Mouse (Mus musculus): Measurements from ENCODE around the gene Nxf1.
"Not testable (repeated sequence)": the region's sequence is repeated elsewhere in the genome, so short reads cannot be mapped to it uniquely, and the experiment has no call there.

The Nxf1 gene

DNA sequence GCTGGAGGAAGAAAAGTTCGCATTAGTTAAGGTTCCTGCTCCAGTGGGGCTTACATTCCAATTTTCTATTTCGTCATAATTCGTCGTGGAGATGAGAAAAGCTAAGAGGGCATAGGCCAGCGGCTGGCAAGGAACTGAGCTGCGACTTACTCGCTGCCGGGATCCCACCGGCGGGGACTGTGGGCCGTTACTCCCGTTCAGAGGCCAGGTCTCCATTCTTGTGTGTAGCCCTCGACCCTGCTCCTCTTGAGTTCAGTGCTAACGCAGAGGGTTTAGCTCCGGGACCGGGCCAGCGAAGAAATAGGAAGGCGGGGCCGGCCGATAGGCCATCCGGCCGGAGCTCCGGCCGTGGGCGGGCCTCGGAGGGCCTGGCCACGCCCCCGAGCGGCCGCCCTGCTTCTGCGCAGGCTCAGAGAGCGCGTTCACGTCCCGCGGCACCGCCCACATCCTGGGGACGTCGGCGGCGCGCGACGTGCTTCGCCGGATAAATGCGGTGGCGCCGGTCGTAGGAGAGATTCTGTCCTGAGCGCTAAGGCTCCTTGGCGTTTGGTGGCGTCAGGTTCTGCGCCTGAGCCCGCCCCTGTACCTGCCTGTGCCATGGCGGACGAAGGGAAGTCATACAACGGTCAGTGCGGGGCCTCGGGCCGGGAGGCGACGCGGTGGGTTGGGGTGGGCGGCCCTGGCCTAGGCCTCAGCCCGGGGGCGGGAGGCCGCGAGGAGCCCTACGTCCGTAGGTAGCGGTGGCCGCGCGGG, at the start of gene Nxf1:
Nxf1 (plus strand) TSS at position 439 of the 753 bp plus-strand sequence.
- peak; percentile 95 for DNase-seq

DNA sequence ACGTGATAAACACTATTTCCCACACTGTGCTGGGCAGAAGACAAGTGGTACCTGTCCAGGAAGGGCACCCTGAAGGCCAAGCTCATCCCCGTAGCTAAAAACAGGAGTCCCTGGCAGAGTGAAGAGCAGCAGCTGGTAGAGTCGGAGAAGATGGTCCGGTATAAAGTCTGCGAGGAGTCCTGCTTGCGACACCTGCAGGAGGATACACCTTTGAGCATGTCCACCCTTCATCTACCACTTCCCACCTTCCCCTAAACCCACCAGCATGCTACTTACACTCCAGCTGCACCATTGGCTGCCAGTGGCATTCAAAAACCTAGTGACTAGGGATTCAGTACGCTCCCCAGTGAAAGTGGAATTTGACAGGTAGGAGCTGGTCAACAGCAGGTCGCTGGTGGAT, 47.9 kb upstream of the Nxf1 start:
- no peak for DNase-seq

DNA sequence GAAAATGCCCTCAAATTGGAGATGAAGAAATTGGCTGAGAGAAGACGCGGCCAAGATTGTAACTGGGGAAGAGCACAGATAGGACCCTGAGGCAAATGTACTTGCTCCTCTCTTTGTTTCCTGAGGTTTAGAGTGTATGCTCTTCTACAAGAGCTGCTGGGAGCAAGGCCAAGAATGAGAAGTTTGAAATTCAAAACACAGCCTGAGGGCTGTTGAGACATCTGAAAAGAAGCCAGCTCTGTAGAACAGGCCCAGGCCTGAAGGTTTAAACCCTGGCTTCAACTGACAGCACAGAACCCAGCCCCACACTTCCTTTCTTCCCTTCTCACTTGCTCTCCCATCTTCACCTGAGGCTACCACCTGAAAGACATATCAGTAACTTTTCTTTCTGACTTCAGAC, 46.8 kb upstream of the Nxf1 start:
- DNase-seq, result no peak

DNA sequence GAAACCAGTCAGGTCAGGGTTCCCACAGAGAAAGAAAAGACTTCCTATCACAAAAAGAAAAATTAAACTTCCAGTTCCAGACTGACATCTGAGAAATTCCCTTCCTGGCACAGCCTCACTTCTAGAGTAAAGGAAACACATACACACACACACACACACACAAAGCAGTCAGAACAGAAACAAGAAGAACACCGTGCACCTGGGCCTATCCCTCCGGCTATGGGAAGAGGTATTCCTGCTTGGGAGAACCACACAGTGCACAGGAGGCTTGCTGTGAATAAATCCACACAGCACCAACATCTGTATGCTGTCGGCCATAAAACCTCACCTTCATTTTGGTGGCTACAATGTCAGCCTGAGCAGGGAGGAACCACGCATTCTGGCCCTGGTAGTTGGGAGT, 45.4 kb upstream of the Nxf1 start:
- no peak for DNase-seq

DNA sequence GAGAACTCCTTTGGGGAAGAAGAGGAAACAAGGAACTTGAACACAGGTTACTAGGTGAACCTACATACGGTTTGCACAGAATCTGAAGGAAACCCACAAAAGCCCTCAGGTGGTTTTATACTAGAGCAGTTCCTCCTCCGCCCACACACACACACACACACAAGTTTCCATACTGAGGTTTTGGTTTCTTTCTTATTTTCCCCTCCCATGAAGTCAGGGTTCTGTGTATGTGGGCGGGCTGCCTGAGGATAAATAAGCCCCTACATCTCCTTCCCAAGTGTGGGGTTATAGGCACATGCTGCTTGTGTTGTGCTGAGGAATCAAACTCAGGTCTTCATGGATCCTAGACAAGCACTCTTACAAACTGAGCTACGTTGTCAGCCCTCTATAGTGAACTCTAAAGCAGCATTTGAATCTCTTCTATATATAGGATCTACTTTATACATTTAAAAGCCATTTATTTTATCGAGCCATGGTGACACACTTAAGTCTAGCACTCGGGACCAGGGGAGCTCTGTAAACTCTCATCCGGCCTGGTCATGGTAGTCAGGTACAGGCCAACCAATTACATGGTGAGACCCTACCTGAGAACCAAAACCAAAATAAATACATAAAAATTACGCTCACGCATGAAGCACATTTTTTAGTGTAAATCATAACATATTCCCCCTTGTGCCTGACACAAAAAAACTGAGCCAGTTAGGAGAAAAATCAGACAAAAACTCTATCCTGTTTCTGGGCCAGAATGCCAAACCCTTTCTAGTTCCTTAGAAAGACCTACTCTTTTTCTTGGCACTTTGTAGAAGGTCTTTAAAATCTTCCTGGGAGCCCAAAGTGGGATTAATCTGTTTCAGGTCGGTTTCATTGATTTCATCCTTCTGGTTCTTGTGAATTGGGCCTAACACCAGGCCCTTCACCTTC, 44.7 kb upstream of the Nxf1 start:
- DNase-seq, result no peak

DNA sequence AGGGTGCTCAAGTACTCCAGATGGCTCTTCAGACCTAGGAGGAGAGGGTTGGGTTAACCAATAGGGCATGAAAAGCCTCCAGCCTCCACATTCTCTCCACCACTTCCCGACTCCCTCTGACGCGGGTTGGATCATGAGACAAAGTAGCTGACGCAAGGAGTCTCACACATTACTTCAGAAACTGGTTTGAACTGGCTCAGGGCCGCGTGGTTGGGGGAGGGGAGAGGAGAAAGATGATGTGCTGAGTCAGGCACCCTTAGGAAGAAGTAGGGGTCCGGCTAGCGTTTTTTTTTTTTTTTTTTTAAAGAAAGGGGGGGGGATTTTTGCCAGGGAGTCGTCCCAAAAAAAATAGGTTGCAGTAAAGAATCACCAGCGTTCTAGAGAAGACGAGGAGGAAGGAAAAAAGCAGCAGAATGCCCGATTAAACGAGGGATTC, 44.0 kb upstream of the Nxf1 start:
- peak; percentile 71 for DNase-seq

DNA sequence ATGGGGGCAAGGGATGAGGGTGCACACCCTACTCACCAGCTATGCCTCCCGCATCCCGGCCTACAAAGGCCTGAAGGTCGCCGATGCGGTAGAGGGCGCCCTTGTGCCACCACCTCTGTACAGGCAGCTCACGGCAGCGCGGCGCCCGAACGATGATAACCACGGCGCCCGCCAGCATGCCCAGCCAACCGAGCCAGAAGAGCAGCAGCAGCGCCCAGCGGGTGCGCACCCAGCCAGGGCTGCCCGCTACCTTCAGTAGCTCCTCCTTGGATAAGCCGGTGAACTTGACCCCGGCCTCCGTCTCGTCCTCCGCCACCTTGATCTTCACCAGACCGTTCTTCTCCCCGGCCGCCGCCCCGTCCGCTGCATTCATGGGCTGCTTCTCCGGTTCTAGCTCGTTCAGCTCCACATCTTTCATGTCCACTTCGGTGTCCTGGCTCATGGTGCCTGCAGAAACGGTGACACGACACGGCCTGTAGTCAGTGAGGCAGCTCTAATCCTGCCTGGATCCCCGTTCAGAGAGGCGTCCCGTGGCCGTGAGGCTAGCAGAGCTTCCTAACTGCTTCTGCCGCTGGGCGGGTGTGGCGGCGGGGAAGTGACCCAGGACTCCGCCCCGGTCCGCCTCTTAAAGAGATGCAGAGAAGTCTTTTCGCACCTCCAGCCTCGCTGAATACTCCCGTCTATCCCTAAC, 43.4 kb upstream of the Nxf1 start:
- DNase-seq, result peak; percentile 94

DNA sequence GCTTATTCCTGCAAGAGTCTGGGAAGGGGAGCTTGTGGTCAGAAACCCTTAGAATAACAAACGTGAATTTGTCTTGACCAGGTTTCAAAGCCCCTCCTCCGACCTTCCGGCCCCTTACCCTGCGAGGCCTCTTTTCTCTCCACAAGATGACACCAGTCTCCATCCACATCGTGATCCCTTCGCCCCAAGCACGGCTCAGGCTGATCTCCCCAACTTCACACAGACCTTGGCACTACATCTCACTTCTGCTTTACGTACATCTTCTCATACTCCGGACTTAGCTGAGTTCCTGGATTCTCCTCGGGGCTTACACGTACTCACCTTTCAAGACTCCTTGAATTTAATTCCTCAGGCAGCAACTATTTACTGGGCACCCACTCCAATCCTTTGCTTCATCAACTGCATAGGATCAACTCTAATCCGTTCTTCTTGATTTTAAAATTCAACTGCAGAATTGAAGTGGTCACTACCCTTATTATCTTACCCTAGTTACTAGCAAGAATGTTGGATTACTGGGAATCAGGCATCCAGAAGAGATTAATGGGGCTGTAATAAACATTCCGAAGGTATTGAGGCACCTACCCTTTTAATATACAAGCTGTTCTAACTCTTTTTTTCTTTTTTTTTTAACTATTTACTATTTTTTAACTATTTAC, 42.7 kb upstream of the Nxf1 start:
- DNase-seq, result no peak

DNA sequence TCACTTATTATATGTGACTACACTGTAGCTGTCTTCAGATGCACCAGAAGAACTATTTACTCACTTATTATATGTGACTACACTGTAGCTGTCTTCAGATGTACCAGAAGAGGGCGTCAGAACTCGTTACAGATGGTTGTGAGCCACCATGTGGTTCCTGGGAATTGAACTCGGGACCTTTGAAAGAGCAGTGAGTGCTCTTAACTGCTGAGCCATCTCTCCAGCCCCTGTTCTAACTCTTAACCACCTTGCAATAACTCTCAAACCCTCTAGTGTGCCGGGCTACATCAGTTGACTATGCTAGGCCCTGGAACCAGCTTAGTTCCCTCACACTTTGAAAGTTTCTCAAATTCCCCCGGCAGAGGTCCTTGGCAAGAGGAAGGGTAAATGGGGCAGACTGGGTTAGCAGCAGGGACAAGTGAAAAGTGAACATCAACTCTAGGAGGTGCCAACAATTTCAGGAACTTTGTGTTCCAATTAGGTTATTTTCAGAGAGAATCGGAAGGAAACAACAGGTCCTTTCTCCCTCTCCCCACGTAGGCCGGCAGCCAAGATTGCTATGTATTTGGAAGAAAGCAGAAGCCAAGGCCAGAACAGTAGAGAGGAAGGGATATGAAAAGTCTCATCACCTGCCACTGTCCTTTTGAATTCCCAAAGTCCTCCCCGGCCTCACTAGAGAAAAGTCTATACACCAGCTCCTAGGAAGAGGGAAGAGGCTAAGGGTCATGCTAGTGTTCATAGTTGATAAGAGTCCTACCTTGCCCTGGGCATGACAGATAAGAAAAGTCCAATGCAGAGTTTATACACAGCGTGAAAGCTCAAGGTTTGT, 42.0 kb upstream of the Nxf1 start:
- no peak for DNase-seq

DNA sequence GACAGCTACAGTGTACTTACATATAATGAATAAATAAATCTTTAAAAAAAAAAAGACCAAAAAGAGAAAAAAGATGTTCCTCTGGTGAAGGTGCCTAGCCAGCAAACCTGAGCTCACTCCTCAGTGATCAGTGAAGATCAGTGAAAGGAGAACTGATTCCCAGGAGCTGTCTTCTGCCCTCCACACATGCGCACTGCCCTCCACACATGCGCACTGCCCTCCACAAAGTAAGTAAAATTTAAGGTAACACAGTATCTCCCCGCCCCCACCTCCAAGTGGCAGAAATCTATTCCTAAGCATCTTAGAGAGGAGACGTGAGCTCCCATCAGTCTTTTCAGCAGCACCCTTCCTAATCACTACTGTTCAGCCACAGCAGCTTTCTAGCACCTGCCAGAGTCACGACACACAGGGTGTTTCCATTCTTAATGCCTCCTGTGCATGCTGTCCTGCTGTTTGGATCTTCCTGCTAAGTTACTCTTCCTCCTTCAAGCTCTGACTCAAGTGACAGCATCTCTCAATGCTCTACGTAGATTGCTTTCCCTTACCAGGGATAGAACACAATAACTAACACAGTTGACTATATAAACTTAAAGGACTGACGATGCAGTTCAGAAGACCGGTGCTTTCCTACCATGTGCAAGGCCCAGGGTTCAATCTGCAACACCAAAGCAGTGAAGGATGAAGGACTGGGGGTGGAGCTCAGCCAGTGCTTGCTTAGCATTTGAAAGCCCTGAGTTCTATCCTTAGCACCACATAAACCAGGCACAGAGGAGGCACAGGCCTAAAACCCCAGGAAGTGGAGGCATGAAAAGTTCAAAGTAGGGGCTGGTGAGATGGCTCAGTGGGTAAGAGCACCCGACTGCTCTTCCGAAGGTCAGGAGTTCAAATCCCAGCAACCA, 40.8 kb upstream of the Nxf1 start:
- DNase-seq, result no peak

DNA sequence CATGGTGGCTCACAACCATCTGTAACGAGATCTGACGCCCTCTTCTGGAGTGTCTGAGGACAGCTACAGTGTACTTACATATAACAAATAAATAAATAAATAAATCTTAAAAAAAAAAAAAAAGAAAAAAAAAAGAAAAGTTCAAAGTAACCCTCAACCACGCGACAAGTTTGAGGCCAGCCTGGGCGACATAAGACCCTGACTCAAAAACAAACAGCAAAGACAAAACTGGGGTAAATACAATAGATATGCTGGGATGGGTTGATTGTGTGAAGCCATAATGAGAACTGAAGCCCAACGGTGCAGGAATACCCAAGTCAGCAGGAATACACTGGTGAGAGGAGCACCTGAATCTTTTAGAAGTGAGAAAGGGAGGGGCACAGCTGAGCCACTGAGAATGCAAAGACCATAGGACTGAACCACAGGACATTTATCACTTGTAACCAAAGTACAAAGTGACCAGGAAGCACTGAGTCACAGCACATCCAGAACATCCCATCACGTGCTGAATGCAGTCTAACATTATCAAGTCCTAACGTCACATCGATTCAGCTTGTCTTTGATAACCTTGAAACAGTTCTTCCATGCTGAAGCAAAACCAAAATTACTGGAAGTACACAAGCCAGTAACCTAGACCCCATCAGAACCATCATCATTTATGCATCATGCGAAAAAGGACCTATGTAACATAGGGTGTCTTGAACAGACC, 40.0 kb upstream of the Nxf1 start:
- DNase-seq, result no peak

DNA sequence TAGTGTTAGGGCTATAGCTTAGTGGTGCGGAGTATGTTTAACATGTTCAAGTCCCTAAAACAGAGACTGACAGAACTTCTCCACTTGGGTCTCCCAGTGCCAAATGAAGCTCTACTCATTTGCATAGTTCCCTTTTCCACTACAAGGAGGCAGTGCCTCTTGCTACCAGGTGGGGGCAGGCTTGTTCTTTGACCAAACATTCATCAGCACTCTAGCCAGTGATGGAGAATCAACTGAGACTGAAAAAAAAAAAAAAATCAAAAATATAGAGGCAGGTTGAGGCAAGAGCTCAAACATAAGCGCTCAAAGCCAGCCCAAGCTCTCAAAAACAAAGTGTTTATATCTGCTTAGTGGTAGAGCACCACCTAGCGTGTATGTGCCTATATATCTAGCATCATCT, 38.5 kb upstream of the Nxf1 start:
- DNase-seq, result no peak

DNA sequence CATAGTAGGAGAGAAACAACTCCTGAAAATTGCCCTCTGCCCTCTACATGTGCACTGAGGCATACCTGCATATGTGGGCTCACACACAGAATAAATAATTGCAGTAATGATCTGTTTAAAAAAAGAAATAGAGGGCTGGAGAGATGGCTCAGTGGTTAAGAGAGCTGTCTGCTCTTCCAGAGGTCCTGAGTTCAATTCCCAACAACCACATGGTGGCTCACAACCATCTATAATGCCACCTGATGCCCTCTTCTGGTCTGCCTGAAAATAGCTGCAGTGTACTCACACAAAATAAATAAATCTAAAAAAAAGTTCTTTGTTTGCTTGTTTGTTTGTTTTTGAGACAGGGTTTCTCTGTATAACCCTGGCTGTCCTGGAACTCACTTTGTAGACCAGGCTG, 37.8 kb upstream of the Nxf1 start:
- DNase-seq, result not testable (repeated sequence)

DNA sequence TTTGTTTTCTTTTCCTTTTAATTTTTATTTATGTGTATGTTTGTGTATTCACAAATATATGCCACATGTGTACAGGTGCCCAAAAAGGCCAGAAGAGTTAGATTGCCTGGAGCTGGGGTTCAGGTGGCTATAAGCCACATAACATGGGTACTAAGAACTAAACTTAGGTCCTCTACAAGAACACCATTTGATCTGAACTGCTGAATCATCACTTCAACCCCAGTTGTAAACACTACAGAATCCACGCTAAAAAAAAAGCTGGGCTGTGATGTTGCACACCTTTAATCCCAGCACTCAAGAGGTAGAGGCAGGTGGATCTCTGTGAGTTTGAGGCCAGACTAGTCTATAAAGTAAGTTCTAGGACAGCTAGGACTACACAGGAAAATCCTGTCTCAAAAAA, 35.5 kb upstream of the Nxf1 start:
- no peak for DNase-seq

DNA sequence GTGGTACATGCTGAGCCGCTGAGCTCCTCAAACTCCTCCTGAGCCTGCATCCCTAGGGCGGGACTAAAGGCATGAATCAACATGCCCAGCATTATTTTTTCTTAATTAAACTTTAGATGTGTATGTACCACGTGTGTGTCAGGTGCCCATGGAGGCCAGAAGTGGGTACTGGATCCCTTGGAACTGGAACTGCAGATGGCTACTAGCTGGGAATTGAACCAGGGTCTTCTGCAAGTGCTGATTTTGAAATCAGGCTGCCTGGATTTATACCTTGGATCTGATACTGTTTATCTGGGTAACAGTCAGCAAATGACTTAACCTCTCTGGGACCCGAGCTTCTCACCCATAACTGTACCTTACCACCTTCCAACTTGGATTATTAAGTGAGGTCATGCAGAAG, 34.9 kb upstream of the Nxf1 start:
- DNase-seq, result no peak

DNA sequence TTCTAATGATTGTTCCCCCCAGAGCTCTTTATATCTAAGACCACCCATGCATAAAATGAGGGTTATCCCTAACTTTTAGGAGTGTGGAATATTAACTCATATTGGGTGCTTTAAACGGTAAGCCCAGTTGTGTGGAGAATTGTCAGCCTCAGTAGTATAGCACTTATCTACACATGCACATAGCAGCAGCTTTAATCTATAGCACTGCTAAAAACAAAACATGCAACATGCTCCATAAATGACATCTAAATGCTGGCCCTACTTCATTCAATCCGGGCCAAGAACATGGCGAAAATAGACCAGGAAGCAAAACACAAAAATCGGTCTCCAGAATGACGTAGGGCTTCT, 34.3 kb upstream of the Nxf1 start:
- DNase-seq, result no peak

DNA sequence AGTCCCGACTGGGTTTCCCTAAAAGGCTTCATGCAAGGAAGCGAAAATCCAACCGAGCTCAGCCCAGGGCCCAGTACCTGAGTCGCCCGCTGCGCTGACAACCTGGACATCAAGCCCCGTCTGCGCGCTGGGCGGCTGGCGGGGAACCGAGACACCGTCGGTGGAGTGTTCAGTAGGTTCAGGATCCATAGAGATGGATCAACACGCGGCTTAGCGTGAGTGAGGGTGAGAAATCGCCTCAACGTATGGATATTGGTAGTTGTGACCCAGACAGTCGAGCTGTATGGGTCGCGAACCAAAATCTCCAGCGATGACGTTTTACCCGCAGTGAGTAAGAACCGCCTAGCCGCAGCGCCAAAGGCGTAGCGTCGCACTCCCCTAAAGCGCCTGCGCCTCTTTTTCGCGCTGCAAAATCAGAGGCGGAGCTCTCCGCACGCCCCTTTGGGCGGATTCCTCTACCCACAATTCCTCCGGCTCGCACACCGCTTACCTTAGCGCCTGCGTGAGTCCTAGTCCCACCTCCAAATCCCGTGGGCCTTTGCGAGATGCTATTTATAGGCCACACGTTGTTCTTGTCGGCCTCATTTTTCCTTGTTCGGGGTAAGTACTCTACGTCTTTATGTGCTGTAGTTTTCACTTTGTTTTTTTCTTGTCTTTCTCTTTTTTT, 33.8 kb upstream of the Nxf1 start, which contains the start of gene Slc3a2:
Slc3a2 (minus strand) TSS at position 463 of the 667 bp plus-strand sequence.
- DNase-seq, result peak; percentile 98

DNA sequence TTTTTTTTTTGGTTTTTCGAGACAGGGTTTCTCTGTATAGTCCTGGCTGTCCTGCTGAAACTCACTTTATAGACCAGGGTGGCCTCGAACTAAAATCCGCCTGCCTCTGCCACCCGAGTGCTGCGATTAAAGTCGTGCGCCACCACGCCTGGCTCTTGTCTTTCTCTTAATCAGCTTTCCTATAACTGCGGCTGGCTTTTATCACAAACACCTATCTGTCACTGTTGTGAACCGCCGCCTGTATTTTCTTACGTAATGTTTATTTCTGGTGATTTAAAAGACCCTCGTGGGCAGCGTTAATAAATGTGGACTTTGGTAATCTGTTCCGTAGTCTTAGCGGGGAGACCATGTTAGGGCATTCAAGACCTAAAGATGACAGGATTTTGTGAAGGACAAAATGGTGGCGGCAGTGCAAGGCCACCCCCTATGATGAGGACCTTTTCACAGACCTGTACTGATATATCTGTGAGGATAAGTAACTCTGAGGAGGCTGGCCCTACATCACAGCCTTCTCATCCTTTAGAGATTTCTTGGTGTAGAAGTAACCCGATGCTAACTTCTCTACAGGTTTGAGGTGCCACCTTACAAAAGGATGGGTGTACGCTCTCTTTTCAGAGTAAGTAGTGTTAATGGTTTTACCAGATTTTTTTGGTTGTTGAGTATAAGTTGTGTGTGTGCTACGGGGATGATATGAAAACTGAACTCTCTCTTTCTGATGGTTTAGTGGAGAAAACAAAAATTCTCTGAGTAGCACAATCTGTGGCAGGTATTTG, 33.1 kb upstream of the Nxf1 start:
- no peak for DNase-seq

DNA sequence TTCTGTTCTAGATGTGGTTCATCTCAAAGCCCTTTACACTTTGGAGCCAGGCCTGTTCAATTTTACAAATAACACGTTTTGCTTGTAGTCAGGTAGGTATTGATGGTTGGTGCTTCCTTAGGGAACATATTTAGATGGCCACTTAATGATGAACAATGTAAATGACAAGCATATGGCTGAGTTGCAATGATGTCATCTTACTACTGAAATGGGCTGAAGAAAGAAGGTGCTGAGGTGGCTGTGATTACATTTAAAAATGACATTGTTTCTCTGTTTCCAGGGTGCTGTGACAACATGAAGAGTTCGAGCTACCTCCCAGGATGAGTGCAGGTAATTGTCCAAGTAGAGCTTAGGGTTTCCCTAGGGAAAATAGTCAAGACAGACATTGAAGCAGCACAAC, 32.5 kb upstream of the Nxf1 start:
- no peak for DNase-seq
